Mouse (Mus musculus) adrenal gland, adult (tissue): Measurements from ENCODE around the gene Otulinl.

ENCODE experiments used
- DNase-seq, 2 experiments: peaks; one replicate each; pipeline ENCODE4 v3.0.0; 2022 to 2023; ENCODE audit warnings: low spot score in 1 of 2; ENCODE audit not compliant: inconsistent age in 2 of 2

Gene Otulinl

DNA sequence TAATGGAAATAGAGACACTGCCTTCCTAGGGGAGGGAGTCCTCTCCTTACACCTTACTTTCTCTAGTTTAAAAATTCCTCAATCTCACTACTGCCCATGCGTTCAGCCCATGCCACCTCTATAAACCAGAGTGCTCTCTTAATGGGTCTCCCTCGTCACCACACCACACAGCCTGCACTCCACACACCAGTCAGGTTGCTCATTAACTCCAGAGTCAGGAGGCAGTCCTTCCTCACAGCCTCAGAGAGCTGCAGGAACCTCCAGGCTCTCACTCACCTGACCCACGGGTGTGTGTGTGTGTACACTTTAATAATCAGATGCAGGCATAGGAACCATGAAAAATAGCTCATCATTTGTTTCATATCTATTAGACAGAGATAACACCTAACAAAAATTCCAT, 61.7 kb downstream of the Otulinl start:
- no peak for DNase-seq

DNA sequence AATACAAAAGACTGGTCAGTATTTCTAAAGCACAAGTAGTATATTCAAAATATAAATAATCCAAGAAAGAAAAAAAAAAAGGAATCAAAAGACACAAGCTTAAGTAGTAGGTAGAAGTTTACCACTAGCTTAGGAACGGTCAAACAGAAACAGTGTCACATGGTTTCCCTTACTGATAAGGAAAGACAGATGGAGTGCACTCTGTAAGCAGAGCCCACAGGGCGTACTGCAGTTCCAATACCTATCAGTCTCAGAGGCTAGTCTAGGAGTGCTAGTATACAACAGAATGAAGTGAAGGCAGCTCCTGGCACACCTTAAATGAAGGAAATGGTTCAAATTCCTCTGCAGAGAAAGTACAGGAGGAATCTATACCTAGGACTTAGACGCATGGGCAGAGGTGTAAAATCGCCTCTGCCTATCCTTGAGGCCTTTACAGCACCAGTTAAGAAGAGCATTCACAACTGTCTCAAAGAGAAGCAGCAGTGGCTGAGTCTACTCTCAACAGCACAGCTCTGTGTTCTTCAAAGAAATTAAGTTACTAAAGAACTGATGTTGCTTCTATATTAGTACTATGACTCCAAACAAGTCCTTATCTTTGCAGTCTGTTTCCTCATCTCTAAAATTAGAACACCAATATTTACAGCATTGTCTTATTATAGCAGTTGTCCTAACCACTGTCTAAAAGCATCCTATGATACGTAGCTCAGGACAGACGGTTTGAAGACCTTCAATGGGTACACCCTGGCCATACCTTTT, 62.4 kb downstream of the Otulinl start:
- DNase-seq = no peak

DNA sequence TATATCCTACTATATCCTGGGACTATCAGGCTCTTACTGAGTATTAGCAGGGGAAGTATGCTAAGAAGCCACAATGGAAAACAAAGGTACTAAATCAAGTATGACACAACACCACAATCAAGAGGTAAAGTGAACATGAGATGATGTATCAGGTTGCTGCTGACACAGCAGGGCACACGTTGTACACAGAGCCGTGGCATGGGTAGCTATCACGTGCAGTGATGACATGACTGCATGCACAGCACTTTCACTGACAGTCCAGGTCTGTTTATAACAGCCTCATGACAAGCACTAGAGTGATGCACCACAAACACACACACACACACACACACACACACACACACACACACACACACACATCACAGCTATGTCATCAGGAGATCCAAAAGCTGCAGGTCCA, 64.2 kb downstream of the Otulinl start:
- DNase-seq = no peak

DNA sequence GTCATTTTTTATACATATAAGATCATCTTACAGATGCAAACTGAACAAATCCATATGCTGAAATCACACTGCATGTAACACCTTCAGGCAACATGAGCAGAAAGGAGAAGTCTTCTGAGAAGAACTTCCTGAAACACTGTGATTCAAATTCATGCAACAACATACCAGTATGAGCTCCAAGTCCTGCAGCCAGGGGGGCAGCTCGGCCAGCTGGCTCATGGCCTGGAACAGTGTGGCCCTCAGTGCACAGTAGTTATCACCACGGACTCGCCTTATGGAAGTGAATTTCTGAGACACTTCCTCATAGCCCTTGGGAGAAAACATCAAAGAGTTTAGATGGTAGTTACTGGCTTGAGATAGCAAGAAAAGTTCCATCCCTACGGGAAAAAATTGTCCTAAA, 65.2 kb downstream of the Otulinl start:
- peak; percentile 52 to 73 for DNase-seq

DNA sequence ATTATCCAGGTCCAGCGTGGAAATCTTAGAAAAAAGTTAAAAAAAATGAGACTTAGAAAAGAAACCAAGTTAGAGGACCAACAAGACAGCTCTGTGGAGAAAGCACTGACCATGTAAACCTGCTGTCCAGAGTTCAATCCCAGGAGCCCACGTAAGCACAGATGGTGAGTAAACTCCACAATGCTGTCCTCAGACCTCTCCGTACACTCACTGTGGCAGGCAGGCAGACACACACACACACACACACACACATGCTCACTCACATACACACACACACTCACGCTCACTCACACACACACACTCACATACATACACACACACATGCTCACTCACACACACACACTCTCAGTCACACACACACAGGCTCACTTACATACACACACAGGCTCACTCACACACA, 68.1 kb downstream of the Otulinl start:
- no peak for DNase-seq

DNA sequence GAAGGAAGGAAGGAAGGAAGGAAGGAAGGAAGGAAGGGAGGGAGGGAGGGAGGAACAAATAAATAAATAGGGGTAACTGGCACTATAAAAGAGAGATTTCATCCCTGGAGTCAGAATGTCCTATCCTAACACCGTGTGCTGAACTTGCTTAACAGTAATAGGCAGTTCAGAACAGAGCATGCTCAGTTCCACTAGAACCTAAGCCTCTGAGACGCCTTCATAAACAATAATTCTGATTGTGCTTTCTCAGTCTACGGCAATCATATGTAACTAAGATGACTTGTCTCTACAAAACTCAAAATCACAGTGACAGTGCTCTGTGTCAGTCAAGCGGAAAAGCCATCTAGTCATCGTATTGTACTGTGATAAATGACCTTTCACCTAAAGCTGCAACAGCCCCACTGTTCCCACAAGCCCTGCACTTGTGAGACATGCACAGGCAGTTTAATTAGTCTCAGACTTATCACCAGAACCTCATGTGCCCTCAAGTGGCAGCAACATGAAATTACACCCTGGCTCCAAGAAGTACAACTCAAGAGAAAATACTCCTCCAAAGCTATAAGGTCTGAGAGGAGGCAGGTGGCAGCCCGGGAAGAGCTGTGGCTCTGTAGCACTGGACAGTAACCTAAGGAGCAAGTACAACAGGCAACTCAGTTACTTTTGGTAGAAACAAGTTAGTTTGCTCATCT, 68.7 kb downstream of the Otulinl start:
- DNase-seq = peak; percentile 55 to 83

DNA sequence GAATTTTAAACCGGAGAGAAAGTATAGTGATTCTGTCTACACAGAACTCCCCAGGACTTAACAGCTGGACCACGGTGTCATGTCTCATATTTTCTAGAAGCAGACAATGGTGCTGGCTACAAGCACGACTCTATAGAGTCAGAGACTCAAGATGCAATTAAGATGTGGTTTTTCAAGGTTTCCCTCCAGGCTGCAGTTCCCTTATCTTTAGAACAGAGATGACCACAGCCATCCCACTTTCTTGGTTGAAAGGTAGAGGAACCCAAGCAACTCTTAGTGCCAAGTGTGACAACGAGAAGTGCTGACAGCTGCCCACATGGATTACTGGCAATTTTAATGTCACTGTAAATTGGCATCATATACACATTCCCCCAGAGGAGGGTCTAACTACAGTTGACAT, 71.8 kb downstream of the Otulinl start:
- DNase-seq = no peak

DNA sequence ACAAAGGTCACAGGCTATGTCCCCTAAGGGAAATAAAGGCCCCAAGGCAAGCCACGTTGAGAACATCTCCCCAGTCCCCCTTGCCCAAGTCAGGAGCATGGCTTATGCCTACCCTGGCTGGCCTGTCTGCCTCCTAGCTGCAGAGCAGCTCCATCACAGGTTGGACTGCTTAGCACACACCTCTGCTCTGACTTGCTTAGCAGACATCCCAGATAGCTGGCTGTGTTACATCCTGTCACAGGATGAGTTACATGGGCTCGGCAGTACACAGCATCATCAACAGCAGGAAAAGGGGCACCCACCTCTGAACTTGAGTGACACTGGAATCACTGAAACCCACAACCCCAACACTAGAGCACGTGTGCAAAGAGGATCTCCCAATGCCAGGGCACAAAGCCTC, 76.1 kb downstream of the Otulinl start:
- DNase-seq = no peak
